Mouse (Mus musculus) naive thymus-derived CD4-positive, alpha-beta T cell, adult 2 months (primary cell): ENCODE results near the gene Zfp382.
A peak's percentile ranks its signal among the peaks of the same experiment; 100 is the strongest.
"Not testable (repeated sequence)": the region's sequence is repeated elsewhere in the genome, so short reads cannot be mapped to it uniquely, and the experiment has no call there.

Source experiments
- DNase-seq: peaks from one replicate; pipeline ENCODE4 v3.0.0-alpha.2; 2011; ENCODE audit warnings: low read depth

Gene Zfp382

DNA sequence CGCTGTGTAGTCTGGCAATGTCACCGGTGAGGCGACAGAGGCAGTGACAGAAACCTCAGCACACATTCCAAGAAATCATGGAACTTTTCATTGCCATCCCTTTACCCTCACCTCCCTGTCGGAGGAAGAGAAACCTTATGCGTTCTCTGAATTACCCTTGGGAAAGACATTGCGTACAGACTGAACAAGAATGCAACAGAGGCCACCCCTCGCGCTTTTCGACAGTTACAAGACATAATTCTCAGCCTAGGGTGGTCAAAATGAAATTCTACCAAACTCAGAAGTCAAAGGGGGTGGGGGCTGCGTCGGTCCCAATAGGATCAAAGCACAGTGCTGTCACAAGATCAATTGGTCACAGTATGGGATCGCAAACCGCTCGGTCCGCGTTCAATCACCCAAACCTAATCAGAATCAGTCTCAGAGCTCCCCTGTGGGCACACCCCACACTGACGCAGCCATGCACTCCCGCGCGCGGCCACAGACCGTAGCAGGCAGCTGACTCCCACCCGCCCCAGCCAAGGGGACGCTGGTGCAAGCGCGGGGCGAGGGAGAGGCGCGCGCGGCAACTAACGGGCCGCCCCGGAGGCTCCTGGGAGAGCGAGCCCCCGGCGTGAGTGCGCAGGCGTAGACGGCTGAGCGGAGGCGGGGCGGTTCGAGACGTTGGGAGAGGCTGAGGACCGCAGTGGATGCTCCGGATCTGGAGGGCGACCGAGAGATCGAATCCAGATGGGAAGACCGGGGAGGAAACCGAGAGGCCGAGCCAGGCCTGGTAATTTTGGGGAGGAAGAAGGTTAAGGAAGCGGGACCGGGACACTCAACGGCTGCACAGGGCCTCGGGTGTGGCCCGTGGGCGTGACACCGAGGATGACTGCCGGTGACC, at the start of gene Zfp382:
Gene Zfp382, plus strand, starts transcription at position 635 of the 880 bp plus-strand sequence.
- peak; percentile 92 for DNase-seq

DNA sequence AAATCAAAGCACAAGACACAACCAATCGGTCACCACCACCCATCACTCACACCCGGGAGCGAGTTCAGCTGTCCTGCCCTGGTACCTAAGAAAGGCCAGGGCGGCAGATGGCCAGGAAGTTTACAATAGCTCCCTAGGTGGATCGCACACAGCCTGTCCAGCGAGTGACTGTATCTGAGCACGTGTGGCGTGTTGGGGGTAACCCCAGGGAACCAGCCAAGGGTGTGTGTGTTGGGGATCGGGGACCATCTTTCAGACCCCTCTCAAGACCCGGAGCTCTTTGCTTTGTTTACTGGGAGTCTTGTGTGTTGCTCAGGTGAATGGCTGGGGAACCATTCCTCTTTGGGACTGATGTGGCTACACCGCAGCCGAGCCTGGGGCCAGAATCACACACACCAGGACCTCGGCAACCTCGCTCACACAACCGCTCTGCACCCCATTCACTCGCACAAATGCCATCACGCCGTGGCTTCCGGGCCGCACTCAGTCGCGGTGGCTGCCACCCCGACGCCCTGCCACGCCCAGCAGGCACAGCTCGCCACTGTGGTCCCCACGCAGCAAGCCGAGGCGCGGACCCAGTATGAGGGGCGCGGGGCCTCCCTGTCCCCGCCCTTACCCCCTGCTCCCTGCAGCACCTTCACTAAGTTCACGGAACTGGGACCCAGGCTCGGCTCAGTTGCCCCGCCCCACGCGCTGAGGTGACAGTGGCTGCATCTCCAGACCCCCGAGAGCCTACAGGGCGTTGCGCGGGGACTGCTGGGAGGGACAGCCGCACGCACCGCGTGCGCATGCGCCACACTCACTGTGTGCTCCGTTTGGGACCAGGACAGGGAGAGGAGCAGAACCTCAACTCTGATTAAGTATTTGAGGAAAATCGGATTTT, 49.4 kb upstream of the Zfp382 start, which contains the start of gene Zfp82:
Gene Zfp82, minus strand, starts transcription at position 755 of the 883 bp plus-strand sequence.
- DNase-seq: peak; percentile 90

DNA sequence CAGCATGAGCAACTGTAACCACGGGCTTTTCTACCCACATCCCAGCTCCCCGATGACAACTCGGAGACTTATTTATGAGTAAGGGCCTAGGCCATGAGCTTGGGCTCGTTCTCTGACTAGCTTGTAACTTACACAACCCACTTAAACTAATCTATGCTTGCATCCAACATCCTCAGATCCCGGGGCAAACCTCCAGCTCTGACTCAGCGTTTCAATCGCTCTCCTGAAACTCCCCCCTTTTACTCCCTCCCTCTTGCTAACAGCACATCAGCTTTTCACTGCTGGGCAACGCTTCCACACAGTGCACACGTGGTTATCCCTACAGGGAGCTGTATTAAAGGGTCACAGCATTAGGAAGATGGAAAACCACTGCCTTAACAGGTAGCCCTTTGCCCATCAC, 35.2 kb upstream of the Zfp382 start:
- no peak for DNase-seq

DNA sequence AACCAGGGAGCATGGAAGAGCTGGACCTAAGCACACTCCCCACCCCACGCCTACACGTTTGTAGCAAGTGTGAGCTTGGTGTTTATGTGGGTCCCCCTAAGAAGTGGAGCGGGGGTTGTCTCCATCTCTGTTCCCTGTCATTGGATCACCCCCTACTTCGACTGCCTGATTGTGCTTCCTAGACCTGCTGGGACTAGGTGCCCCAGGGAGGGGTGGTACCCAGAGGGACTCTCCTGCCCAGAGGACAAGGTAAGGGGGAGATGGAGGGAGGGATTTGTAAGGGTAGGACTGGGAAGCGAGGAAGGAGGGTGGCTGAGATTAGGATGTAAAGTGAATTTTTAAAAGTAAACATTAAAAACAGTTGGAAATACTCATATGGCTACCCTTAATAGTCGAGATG, 32.3 kb upstream of the Zfp382 start:
- DNase-seq: no peak

DNA sequence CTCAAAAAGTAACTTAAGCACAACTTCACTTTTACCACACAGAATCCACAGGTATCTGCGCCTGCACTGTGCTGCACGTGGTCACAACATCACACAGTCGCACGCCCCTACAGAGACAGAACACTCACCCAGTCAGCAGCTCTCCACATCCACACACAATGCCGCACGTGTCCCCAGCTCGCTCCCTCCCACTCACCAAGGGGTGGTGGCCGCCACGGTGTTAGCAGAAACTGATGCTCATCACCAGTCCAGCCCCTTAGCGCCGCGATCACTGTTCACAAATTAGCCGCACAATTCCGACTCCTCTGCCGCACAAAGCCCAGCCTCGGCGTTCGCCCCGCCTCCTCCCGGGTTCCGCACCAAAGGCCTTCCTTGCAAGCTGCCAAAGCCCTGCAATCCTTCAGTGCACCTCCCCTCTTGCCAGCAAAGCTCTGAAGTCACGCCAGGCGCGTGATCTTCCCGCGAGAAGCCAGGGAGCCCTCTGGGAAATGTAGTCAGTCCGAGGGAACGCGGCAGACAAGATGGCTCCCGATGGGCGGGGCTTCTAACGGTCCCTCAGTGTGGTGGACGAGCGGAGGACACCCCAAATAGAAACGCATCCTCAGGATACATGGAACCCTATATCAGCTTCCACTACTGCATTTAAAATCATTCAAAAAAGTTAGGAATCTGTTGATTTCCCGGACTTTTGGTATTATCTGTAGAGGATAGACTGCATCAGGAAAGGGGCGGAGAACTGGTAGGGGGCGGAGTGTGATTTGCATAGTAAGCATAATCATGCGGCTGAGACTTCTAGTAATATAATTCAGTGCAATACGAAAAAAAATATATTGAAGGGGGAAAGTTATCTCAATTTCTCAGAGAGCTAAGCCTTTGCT, 31.4 kb upstream of the Zfp382 start, which contains the start of the genes Gm26920 and Zfp566:
Gene Gm26920, minus strand, starts transcription at position 319 of the 878 bp plus-strand sequence.
Gene Zfp566, minus strand, starts transcription at position 436 of the 878 bp plus-strand sequence.
- DNase-seq: peak; percentile 99

DNA sequence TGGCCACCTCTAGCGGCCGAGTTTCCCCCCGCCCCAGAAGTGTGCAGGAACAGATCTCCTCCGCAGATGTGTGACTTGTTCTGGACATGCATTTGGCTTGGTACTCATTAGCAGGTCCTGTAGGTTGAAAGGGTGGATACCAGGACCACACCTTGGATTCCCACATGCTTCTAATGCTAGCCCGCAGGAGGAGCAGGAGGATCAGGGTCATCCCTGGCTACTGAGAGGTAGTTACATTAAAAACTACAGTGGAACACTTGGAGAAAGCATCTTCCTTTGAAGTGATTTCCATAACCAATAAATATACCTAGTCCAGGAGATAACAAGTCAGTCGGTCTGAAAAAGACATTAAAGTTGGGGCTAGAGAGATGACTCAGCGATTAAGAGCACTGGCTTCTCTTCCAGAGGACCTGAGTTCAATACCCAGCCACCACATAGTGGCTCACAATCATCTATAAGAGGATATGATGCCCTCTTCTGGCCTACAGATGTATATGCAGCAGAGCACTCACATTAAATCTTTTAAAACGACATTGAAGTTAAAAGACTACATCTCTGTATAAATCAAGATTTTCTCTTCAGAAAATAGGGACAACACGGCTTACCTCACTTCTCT, 30.7 kb upstream of the Zfp382 start:
- DNase-seq: peak; percentile 71

DNA sequence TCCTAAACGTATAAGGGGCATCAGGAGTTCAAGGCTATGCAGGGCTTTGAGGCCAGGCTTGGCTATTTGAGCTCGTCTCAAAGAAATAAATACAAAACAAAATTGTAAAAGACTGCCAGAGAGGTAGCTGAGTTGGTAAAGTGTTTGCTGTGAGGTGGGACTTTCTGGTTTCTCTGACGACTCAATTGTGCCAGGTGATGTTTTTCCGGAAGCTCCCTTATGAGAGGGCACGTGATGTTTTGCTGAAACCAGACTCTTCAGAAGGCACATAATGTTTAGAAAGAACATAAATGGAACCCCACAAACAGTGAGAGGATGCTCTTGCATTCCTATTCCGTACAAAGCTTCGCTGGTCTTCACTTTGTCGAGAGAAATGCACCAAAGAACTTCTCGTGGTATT, 29.1 kb upstream of the Zfp382 start:
- no peak for DNase-seq

DNA sequence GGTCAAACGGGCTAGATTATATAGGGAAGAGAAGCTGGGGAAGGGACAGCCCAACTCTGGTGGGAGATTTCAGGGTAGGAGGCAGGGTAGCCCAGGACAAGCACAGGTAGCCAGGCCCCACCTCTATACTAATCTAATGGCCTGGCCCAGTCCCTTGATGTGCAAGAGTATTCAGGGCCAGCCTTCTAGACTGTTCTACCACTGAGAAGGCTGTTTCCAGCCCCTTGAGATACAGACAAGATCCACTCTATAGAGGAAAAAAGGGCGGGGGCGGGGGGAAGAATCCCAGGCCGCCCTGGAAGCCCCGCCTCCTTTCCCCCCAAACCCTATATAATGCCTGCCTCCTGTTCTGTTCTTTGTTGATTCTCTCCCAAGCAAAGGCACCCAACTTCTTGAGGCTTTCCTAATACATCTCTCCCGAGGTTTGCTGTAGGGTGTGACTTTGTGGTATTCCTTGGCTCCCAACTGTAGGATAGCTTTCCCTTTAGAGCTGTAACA, 27.8 kb upstream of the Zfp382 start:
- DNase-seq: no peak

DNA sequence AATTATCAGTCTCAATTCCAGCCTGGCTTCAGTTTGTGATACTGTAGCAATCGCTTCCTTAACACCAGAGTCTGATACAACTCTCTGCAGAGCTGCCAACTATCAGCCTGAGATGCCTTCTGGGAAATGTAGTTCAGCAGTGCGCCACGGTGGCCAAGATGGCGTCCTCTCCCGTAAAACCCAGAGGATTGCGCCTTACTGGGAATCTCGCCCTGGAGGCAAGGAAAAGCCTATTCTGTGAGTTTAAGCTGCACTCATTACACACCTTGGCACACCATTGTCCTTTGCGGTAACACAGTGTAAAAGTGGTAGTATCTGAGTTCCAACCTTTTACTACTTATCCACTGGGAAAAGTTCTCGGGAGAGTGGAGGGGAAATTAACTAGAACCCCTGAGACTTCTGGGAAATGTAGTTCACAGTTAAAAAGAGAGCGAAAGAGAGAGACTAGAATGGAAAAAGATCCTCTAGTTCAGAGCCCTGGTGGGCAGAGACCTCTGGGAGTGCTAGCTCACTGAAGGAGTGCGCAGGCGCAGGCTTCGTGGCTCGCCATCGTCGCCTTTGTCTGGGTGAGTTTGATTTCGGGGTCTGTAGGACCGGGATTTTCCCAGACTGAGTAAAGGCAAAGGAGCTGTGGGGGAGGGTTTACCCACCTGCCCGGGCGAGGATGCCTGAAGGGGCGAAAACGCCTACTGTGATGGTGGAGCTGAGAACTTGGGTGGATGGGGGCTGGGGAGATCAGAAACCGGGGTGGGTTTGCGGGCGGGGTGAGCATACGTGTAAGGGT, 26.9 kb upstream of the Zfp382 start, which contains the start of gene Zfp260:
Gene Zfp260, plus strand, starts transcription at position 132 of the 784 bp plus-strand sequence.
- peak; percentile 94 for DNase-seq

DNA sequence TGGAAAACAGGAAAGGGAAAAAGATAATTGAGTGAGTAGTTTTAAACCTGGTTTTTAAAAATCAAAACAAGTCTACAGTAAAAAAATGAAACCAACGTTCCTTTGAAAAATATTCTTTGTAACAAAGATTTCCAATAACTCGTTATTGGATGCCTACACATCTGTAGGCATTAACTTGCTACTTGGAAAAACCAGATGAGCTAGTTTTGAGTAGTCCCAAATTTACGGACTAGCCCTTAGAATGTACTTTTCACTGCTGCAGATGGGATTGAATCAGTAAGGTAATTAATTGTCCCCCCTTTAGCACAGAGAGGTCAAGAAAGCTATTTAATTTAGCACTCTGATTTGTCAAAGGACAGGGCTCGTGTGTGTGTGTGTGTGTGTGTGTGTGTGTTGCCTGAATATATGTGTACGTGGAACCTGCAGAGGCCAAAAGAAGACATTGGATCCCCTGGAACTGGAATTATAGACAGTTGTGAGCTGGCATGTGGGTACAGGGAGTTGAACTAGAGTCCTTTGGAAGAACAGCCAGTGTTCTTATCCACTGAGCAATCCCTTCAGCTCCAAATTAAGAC, 26.1 kb upstream of the Zfp382 start:
- peak; percentile 39 for DNase-seq

DNA sequence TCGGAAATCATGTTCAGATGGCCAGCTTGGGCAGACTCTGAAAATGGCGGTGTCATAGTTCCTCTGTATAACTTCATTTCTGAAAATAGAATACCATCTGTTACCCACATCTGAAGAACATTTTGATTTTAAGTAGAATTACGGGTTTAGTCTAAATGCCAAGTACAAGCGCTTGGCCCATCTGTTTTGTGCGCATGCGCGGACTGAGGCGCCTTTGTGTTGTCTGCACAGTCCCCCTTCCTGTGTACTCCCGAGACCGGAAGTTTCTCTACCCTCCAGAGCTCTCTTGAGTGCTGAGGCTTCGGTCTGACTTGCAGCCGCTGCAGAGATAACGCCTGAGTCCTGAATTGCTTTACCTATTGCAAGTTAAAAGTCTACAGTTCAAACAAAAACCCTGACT, 22.4 kb upstream of the Zfp382 start:
- DNase-seq: peak; percentile 92

DNA sequence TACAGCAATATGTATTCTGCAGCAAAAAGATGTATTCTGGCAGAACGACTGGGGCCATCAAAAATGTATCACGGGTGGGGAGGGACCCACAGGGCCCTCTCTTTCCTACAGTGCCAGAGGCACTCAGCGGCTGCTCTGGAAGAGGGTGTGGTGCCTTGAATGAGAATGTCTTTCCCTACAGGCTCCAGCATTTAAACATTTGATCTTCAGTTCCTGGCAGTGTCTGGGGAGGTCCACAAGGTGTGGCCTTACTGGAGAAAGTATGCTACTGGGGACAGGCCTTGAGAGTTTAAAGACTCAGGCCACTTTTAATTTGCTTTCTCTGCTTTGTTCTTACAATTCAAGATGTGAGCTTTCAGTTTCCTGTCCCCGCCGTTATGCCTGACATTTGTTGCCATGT, 5.7 kb upstream of the Zfp382 start:
- no peak for DNase-seq

DNA sequence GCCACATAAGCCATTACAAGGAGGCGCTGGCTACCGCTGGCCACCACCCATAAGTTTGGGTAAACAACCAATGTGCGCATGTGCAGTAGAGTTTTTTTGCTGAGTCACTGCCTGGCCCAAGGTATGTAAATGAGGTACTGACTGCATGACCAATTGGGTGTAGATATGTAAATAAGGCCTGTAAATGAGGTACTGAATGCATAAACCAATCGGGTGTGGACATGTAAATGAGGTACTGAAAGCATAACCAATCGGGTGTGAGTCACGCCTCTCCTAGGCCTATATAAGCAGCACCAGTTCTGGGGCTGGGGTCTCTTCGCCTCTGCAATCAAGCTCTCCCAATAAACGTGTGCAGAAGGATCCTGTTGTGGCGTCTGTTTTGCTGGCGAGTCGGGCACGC, 3.8 kb upstream of the Zfp382 start:
- not testable (repeated sequence) for DNase-seq

DNA sequence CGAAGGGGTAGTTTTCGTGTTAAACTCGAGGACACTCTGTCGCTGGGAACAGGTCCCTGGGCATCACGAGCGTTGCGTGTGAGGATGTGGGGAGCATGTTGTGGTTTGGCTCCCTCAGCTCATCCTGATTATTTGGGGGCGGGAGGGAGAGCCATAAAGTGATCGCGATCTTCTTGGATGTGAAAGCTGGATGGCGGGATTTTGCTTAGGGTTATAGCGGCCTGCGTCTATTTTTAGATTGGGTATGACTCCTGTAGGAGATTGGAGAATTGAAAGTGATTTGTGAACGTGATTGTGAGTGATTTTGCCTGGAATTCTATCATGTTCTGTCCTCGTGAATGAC, 417 bp downstream of the Zfp382 start:
- no peak for DNase-seq

DNA sequence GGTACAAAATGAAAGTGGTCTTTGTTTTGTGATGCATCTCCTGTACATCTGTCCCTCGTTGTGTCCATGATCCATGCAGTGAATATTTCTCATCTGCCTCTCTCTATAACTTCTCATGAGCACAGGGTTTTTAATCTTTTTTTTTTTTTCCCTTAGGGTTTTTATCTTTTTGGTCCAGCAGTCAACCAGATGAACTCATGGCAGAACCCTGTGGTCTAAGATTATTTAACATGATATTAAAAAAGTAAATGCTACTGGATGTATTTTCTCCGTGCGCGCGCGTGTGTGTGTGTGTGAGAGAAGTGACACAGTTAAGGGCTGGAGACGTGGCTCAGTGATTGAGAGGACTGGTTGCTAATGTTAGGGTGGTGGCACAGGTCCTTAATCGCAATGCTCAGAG, 8.2 kb downstream of the Zfp382 start:
- DNase-seq: no peak

DNA sequence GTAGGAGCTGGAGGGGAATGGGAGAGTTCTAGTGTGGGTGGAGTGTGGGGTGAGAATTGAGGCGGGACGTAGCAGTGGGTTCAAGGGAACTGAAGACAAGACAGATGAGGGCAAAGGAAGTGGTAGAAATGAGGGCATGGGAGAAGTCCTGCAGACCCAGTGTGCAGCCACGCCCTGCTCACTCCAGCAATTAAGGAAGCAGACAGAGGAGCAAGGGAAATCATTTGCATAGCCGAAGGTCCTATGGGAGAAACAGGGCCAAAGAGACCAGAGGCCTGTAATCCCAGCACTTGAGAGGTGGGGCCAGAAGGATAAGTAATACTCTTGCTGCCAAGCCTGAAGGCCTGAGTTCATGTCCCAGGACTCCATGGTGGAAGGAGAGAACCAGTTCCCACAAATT, 10.7 kb downstream of the Zfp382 start:
- no peak for DNase-seq

DNA sequence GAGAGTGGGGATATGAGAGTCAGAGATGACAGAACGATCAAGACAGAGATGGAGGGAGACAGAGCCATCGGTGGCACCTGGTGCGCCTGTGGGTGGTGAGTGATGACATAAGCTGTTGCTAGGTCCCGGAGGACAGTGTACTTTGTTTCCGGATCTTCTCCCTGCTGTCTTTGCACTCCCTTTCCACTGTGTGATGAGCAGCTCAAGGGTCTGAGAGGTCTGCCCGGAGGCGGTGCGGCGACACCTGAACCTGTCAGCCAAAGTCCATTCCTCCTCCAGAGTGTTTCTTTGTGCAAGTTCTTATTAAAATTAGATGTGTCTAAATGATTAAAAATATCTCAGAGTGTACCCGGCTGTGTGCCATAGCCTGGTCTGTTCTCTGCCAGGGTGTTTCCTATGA, 15.1 kb downstream of the Zfp382 start:
- no peak for DNase-seq

DNA sequence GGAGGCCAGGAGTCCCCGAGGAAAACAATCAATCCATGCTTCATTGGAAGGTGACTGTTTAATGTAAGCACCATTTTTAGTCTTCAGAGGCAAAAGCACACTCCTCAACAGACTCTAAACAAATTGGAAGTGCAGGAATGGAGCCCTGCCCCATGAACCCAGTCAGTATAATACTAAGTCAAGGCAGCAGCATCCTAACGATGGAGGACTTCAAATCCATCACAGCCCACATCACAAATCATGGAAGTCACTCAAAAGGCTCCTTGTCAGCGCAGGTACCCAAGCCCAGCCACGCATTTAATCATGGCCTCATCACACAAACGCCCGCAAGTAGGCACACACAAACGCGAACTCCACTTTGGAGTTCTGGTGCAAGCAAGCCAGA, 21.4 kb downstream of the Zfp382 start:
- no peak for DNase-seq

DNA sequence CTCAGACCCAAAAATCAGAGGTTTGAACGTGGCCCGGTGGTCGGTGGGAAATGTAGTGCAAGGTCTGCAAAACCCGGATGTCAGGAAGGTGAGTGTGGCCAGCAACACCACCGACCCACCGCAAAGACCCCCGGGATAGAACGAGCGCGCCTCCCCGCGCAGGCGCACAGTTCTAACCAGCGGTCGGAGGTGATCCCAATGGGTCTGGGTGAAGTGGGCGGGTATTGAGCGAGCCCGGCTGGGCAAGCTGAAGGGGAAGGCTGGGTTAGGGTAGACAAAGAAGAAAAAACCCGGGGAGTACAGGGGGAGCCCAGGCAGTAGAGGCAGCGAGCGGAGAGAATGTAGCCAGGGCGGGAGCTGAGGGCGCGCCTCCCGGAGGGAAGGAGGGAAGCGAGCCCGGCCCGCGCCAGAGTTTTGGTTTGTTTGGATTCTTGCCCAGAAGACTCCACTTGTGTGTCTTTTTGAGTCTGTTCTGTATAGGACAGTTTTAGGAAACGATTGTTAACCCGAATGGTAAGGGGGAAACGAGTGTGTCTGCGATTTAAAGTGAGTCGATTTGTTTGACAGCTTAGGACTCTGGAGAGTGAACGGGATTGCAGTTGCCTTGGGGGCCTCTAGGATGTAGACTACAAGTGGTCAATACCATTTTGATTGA, 21.9 kb downstream of the Zfp382 start:
- DNase-seq: no peak
